Mouse (Mus musculus) stomach, postnatal 0 days (tissue): ENCODE data around the gene Fgfr2.

Experiments
- CTCF ChIP-seq: IDR thresholded peaks from 2 replicates; pipeline ENCODE4 v1.5.1; 2016; ENCODE audit warnings: antibody characterized with exemption, low read depth, mild to moderate bottlenecking, moderate library complexity
- EP300 ChIP-seq: optimal IDR thresholded peaks from 2 replicates; pipeline ENCODE3; 2016; ENCODE audit warnings: antibody characterized with exemption

DNA sequence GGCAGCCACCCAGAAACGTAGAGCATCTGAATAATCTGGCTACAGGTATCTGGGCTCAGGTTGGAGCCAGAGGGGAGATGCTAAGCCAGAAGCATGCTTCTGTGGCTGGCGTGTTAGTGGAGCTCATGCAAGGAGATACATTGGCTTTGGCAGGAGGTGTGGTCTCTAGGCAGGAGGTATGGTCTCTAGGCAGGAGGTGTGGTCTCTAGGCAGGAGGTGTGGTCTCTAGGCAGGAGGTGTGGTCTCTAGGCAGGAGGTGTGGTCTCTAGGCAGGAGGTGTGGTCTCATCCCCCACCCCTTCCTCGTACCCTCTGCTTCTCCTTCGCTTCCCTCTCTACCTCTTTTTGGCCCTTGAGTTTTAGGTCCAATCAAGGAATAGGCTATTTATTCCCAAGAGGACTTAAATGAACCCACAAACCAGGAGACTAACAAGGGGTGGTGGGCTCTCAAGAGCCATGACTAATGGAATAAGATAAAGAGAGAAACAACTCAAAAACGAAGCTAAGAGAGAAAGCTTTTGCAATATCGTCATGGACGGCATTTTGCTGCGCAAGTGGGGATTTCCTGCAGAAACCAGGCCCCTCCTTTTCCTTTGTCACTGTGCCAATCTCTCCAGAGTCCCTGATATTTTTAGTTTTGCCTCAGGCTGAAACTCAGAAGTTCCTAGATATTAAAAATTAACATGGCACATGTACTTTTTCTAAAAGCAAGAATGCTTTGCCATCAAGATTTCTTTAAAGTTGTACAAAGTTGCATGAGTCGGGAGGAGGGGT, 775.7 kb downstream of the Fgfr2 start:
- no peak for TF ChIP-seq CTCF
- TF ChIP-seq EP300, result no peak
